Mouse (Mus musculus) embryonic facial prominence, embryonic 13.5 days (tissue): Measurements from ENCODE around the gene Smpd3. TPM values are rescaled to one million over a fixed set of nuclear protein-coding genes. Genes with fewer than 3 reads are reported as not detected.

ENCODE experiments used
- ATAC-seq: fragments of 200-750 bp; cut with Nextera tagmentation; 2 replicates; pipeline ENCODE4 v1.8.0; 2017; ENCODE audit warnings: low read depth; ENCODE audit not compliant: insufficient number of reproducible peaks, insufficient read depth, low FRiP score, low TSS enrichment
- H3K27ac ChIP-seq: fragments of 300-500 bp; sonication (generic); 2 replicates; pipeline ENCODE4 v1.5.1; 2015; ENCODE audit warnings: moderate library complexity, mild to moderate bottlenecking, inconsistent platforms
- H3K27me3 ChIP-seq: fragments of 300-500 bp; sonication (generic); 2 replicates; pipeline ENCODE4 v1.6.1; 2015; ENCODE audit warnings: mild to moderate bottlenecking, inconsistent platforms
- H3K36me3 ChIP-seq: fragments of 300-500 bp; sonication (generic); 2 replicates; pipeline ENCODE4 v1.6.1; 2015; ENCODE audit warnings: mild to moderate bottlenecking, inconsistent platforms
- H3K4me1 ChIP-seq: fragments of 300-500 bp; sonication (generic); 2 replicates; pipeline ENCODE4 v1.6.1; 2015; ENCODE audit warnings: inconsistent platforms
- H3K4me2 ChIP-seq: fragments of 300-500 bp; sonication (generic); 2 replicates; pipeline ENCODE4 v1.6.1; 2015; ENCODE audit warnings: moderate library complexity, mild to moderate bottlenecking, inconsistent platforms
- H3K4me3 ChIP-seq: fragments of 300-500 bp; sonication (generic); 2 replicates; pipeline ENCODE4 v1.5.1; 2015; ENCODE audit warnings: mild to moderate bottlenecking, inconsistent platforms
- H3K9ac ChIP-seq: fragments of 300-500 bp; sonication (generic); 2 replicates; pipeline ENCODE4 v1.6.1; 2015; ENCODE audit warnings: mild to moderate bottlenecking, inconsistent platforms
- H3K9me3 ChIP-seq: fragments of 300-500 bp; sonication (generic); 2 replicates; pipeline ENCODE4 v1.6.1; 2016; ENCODE audit warnings: inconsistent platforms
- WGBS: fragments of 180-500 bp; shearing (Covaris S2); methylation state at CpG from one replicate; pipeline ENCODE4 v1.1.7; 2015; ENCODE audit warnings: mixed read lengths; 5-methylcytosine and 5-hydroxymethylcytosine counted together
- polyA plus RNA-seq: library from polyadenylated mRNA; unstranded; fragments of >200 nt; fragmentation: Nextera tagmentation; extraction: Ambion mirVana; gene quantifications from 2 replicates; pipeline ENCODE4 v1.2.1, GENCODE M21; 2015

Gene Smpd3
- polyA plus RNA-seq, 1 experiment from 2014 or later = 19.5 TPM

GRCm38 (mm10) chr8:106262343-106262742, 75.4 kb downstream of the Smpd3 start:
- Histone ChIP-seq H3K4me2 (no peak overlapping the region), H3K4me3 (no peak overlapping the region), H3K36me3 (peaks cover 29% of the 10 kb centered on the region), H3K27me3 (no peaks in the 10 kb centered on the region), H3K9me3 (no peaks in the 10 kb centered on the region), H3K9ac (no peak overlapping the region), H3K27ac (no peak overlapping the region), H3K4me1 (peaks cover 6% of the 10 kb centered on the region)
- no peak for ATAC-seq
- 56% methylated on average over 5 of the region's 5 CpGs for WGBS

GRCm38 (mm10) chr8:106260894-106261293, 76.9 kb downstream of the Smpd3 start:
- Histone ChIP-seq H3K9ac (no peak overlapping the region), H3K4me2 (no peak overlapping the region), H3K4me1 (peaks cover 6% of the 10 kb centered on the region), H3K27me3 (no peaks in the 10 kb centered on the region), H3K9me3 (no peaks in the 10 kb centered on the region), H3K36me3 (peaks cover 32% of the 10 kb centered on the region), H3K4me3 (no peak overlapping the region), H3K27ac (no peak overlapping the region)
- 89% methylated on average over 4 of the region's 4 CpGs for WGBS
- no peak for ATAC-seq

GRCm38 (mm10) chr8:106259579-106260255, 78.1 kb downstream of the Smpd3 start:
- 90% methylated on average over 10 of the region's 10 CpGs for WGBS
- Histone ChIP-seq H3K9me3 (no peaks in the 10 kb centered on the region), H3K9ac (no peak overlapping the region), H3K4me1 (peaks cover 6% of the 10 kb centered on the region), H3K4me3 (no peak overlapping the region), H3K36me3 (peaks cover 39% of the 10 kb centered on the region), H3K27ac (no peak overlapping the region), H3K27me3 (no peaks in the 10 kb centered on the region), H3K4me2 (no peak overlapping the region)
- no peak for ATAC-seq

GRCm38 (mm10) chr8:106258169-106258568, 79.6 kb downstream of the Smpd3 start:
- no peak for ATAC-seq
- WGBS = 29% methylated on average over 1 of the region's 1 CpGs
- H3K4me3 ChIP-seq = no peak overlapping the region

GRCm38 (mm10) chr8:106250186-106250585, 87.6 kb downstream of the Smpd3 start:
- 64% methylated on average over 4 of the region's 4 CpGs for WGBS
- no peaks in the 10 kb centered on the region for H3K27me3 ChIP-seq
- no peak for ATAC-seq
- H3K9me3 ChIP-seq = no peaks in the 10 kb centered on the region
- H3K9ac ChIP-seq = no peak overlapping the region
- H3K36me3 ChIP-seq = peaks cover 89% of the 10 kb centered on the region
- H3K4me2 ChIP-seq = no peak overlapping the region
- H3K4me3 ChIP-seq = no peak overlapping the region
- H3K4me1 ChIP-seq = no peaks in the 10 kb centered on the region
- H3K27ac ChIP-seq = no peak overlapping the region

More at GRCm38 (mm10) chr8:106258169-106258568, 79.6 kb downstream of the Smpd3 start:
- Histone ChIP-seq H3K36me3 (peaks cover 50% of the 10 kb centered on the region), H3K4me1 (peaks cover 6% of the 10 kb centered on the region), H3K9ac (no peak overlapping the region), H3K4me2 (no peak overlapping the region), H3K27ac (no peak overlapping the region), H3K27me3 (no peaks in the 10 kb centered on the region), H3K9me3 (no peaks in the 10 kb centered on the region)

- Histone ChIP-seq H3K9me3 (no peaks in the 10 kb centered on the region), H3K4me1 (no peaks in the 10 kb centered on the region), H3K27me3 (no peaks in the 10 kb centered on the region), H3K4me2 (no peak overlapping the region), H3K4me3 (no peak overlapping the region), H3K36me3 (peaks cover 84% of the 10 kb centered on the region), H3K9ac (no peak overlapping the region), H3K27ac (no peak overlapping the region)
- ATAC-seq = no peak
- WGBS = 82% methylated on average over 5 of the region's 5 CpGs
Measured at GRCm38 (mm10) chr8:106237106-106237505, 100.7 kb downstream of the Smpd3 start.

- H3K9me3 ChIP-seq = no peaks in the 10 kb centered on the region
- ATAC-seq = no peak
- H3K27ac ChIP-seq = no peak overlapping the region
- H3K4me1 ChIP-seq = no peaks in the 10 kb centered on the region
- H3K4me3 ChIP-seq = no peak overlapping the region
- 91% methylated on average over 17 of the region's 17 CpGs for WGBS
- no peak overlapping the region for H3K9ac ChIP-seq
- H3K27me3 ChIP-seq = no peaks in the 10 kb centered on the region
- peaks cover 86% of the 10 kb centered on the region for H3K36me3 ChIP-seq
- H3K4me2 ChIP-seq = no peak overlapping the region
Measured at GRCm38 (mm10) chr8:106234567-106235261, 103.1 kb downstream of the Smpd3 start.

GRCm38 (mm10) chr8:106232751-106233150, 105.0 kb downstream of the Smpd3 start:
- Histone ChIP-seq H3K9ac (no peak overlapping the region), H3K27ac (no peak overlapping the region), H3K27me3 (no peaks in the 10 kb centered on the region), H3K4me3 (no peak overlapping the region), H3K36me3 (peaks cover 86% of the 10 kb centered on the region), H3K4me2 (no peak overlapping the region), H3K4me1 (no peaks in the 10 kb centered on the region), H3K9me3 (no peaks in the 10 kb centered on the region)
- 79% methylated on average over 3 of the region's 3 CpGs for WGBS
- no peak for ATAC-seq

GRCm38 (mm10) chr8:106231536-106231935, 106.3 kb downstream of the Smpd3 start:
- no peak for ATAC-seq

GRCm38 (mm10) chr8:106226589-106226988, 111.2 kb downstream of the Smpd3 start:
- Histone ChIP-seq H3K36me3 (peaks cover 74% of the 10 kb centered on the region), H3K9me3 (no peaks in the 10 kb centered on the region), H3K27me3 (no peaks in the 10 kb centered on the region), H3K9ac (no peak overlapping the region), H3K27ac (no peak overlapping the region), H3K4me1 (no peaks in the 10 kb centered on the region), H3K4me3 (no peak overlapping the region), H3K4me2 (no peak overlapping the region)
- ATAC-seq = no peak
- WGBS = 43% methylated on average over 9 of the region's 9 CpGs

More at GRCm38 (mm10) chr8:106231536-106231935, 106.3 kb downstream of the Smpd3 start:
- Histone ChIP-seq H3K27me3 (no peaks in the 10 kb centered on the region), H3K9me3 (no peaks in the 10 kb centered on the region), H3K4me1 (no peaks in the 10 kb centered on the region), H3K4me3 (no peak overlapping the region), H3K9ac (no peak overlapping the region), H3K36me3 (peaks cover 82% of the 10 kb centered on the region), H3K4me2 (no peak overlapping the region), H3K27ac (no peak overlapping the region)
- whole genome bisulfite sequencing = 59% methylated on average over 7 of the region's 7 CpGs

- no peak for ATAC-seq
- H3K9ac ChIP-seq = no peak overlapping the region
- no peaks in the 10 kb centered on the region for H3K9me3 ChIP-seq
- no peaks in the 10 kb centered on the region for H3K4me1 ChIP-seq
- no peak overlapping the region for H3K4me2 ChIP-seq
- no peaks in the 10 kb centered on the region for H3K27me3 ChIP-seq
- WGBS = 93% methylated on average over 3 of the region's 3 CpGs
- H3K27ac ChIP-seq = no peak overlapping the region
- H3K4me3 ChIP-seq = no peak overlapping the region
- H3K36me3 ChIP-seq = peaks cover 80% of the 10 kb centered on the region
Measured at GRCm38 (mm10) chr8:106219620-106220019, 118.2 kb downstream of the Smpd3 start.

GRCm38 (mm10) chr8:106213959-106214358, 123.8 kb downstream of the Smpd3 start:
- Histone ChIP-seq H3K27ac (no peak overlapping the region), H3K4me1 (peaks cover 16% of the 10 kb centered on the region), H3K9ac (no peak overlapping the region), H3K27me3 (no peaks in the 10 kb centered on the region), H3K4me3 (no peak overlapping the region), H3K9me3 (no peaks in the 10 kb centered on the region), H3K4me2 (no peak overlapping the region), H3K36me3 (peaks cover 56% of the 10 kb centered on the region)
- 89% methylated on average over 3 of the region's 3 CpGs for WGBS
- ATAC-seq = no peak
